Mouse (Mus musculus) hindbrain, embryonic 10.5 days (tissue): Measurements from ENCODE around the gene Paqr5. TPM values are rescaled to one million over a fixed set of nuclear protein-coding genes. Genes with fewer than 3 reads are reported as not detected.
A peak's percentile ranks its signal among the peaks of the same experiment; 100 is the strongest.

Experiments used
- DNase-seq: peaks from one replicate; pipeline ENCODE4 v3.0.0-alpha.2; 2017; ENCODE audit warnings: low spot score
- H3K27ac ChIP-seq: fragments of 300-500 bp; sonication (generic); 2 replicates; pipeline ENCODE4 v1.5.1; 2016; ENCODE audit warnings: mild to moderate bottlenecking, moderate library complexity
- H3K27me3 ChIP-seq: fragments of 300-500 bp; sonication (generic); 2 replicates; pipeline ENCODE4 v1.6.1; 2016; ENCODE audit warnings: mild to moderate bottlenecking; ENCODE audit not compliant: poor library complexity, insufficient read depth, severe bottlenecking
- H3K36me3 ChIP-seq: fragments of 300-500 bp; sonication (generic); 2 replicates; pipeline ENCODE4 v1.6.1; 2016; ENCODE audit warnings: mild to moderate bottlenecking, moderate library complexity
- H3K4me1 ChIP-seq: fragments of 300-500 bp; sonication (generic); replicated peaks from 2 replicates; pipeline ENCODE4 v1.6.1; 2016; ENCODE audit warnings: mild to moderate bottlenecking
- H3K4me3 ChIP-seq: fragments of 300-500 bp; sonication (generic); 2 replicates; pipeline ENCODE4 v1.5.1; 2016; ENCODE audit warnings: mild to moderate bottlenecking, moderate library complexity
- H3K9me3 ChIP-seq: fragments of 300-500 bp; sonication (generic); 2 replicates; pipeline ENCODE4 v1.6.1; 2016; ENCODE audit warnings: mild to moderate bottlenecking, moderate library complexity
- WGBS: fragments of 180-500 bp; shearing (Covaris S2); methylation state at CpG from one replicate; pipeline ENCODE4 v1.1.7; 2016; 5-methylcytosine and 5-hydroxymethylcytosine counted together
- polyA plus RNA-seq: library from polyadenylated mRNA; unstranded; fragments of >200 nt; fragmentation: Nextera tagmentation; extraction: Ambion mirVana; gene quantifications from 2 replicates; pipeline ENCODE4 v1.2.1, GENCODE M21; 2016

Gene Paqr5
- polyA plus RNA-seq, 1 experiment from 2014 or later = 0.58 TPM

GRCm38 (mm10) chr9:61910526-61911256 is 116.0 kb downstream of the Paqr5 start:
- H3K4me1 ChIP-seq = peaks cover 31% of the 10 kb centered on the region
- H3K27ac ChIP-seq = no peak overlapping the region
- peak; percentile 41 for DNase-seq
- H3K4me3 ChIP-seq = no peak overlapping the region
- no peaks in the 10 kb centered on the region for H3K9me3 ChIP-seq
- WGBS = 44% methylated on average over 20 of the region's 20 CpGs
- no peaks in the 10 kb centered on the region for H3K27me3 ChIP-seq
- peaks cover 36% of the 10 kb centered on the region for H3K36me3 ChIP-seq

- Histone ChIP-seq H3K27me3 (no peaks in the 10 kb centered on the region), H3K9me3 (no peaks in the 10 kb centered on the region), H3K27ac (no peak overlapping the region), H3K36me3 (peaks cover 36% of the 10 kb centered on the region), H3K4me1 (peaks cover 25% of the 10 kb centered on the region), H3K4me3 (no peak overlapping the region)
- 90% methylated on average over 1 of the region's 1 CpGs for WGBS
- no peak for DNase-seq
These were observed 117.0 kb downstream of the Paqr5 start for GRCm38 (mm10) chr9:61909633-61910032.

- DNase-seq = no peak
- no peak overlapping the region for H3K27ac ChIP-seq
- H3K9me3 ChIP-seq = no peaks in the 10 kb centered on the region
- H3K36me3 ChIP-seq = peaks cover 36% of the 10 kb centered on the region
- 90% methylated on average over 11 of the region's 11 CpGs for WGBS
- peaks cover 29% of the 10 kb centered on the region for H3K4me1 ChIP-seq
- H3K27me3 ChIP-seq = no peaks in the 10 kb centered on the region
- no peak overlapping the region for H3K4me3 ChIP-seq
These were observed 117.7 kb downstream of the Paqr5 start for GRCm38 (mm10) chr9:61908832-61909407.

GRCm38 (mm10) chr9:61908341-61908740 is 118.3 kb downstream of the Paqr5 start:
- no peak overlapping the region for H3K4me3 ChIP-seq
- H3K27ac ChIP-seq = no peak overlapping the region
- H3K36me3 ChIP-seq = peaks cover 34% of the 10 kb centered on the region
- peaks cover 30% of the 10 kb centered on the region for H3K4me1 ChIP-seq
- DNase-seq = no peak
- H3K27me3 ChIP-seq = no peaks in the 10 kb centered on the region
- WGBS = 82% methylated on average over 3 of the region's 3 CpGs
- H3K9me3 ChIP-seq = no peaks in the 10 kb centered on the region

GRCm38 (mm10) chr9:61907621-61908295 is 118.9 kb downstream of the Paqr5 start:
- H3K4me3 ChIP-seq = no peak overlapping the region
- H3K4me1 ChIP-seq = peaks cover 24% of the 10 kb centered on the region
- no peaks in the 10 kb centered on the region for H3K9me3 ChIP-seq
- H3K27ac ChIP-seq = no peak overlapping the region
- H3K27me3 ChIP-seq = no peaks in the 10 kb centered on the region
- peaks cover 28% of the 10 kb centered on the region for H3K36me3 ChIP-seq
- WGBS = 86% methylated on average over 4 of the region's 4 CpGs
- DNase-seq = no peak

- H3K9me3 ChIP-seq = no peaks in the 10 kb centered on the region
- WGBS = 69% methylated on average over 10 of the region's 10 CpGs
- peaks cover 7% of the 10 kb centered on the region for H3K27me3 ChIP-seq
- peaks cover 25% of the 10 kb centered on the region for H3K4me1 ChIP-seq
- H3K27ac ChIP-seq = no peak overlapping the region
- DNase-seq = peak; percentile 38
- no peak overlapping the region for H3K4me3 ChIP-seq
- peaks cover 20% of the 10 kb centered on the region for H3K36me3 ChIP-seq
These were observed 119.7 kb downstream of the Paqr5 start for GRCm38 (mm10) chr9:61906912-61907311.

GRCm38 (mm10) chr9:61905576-61905975 is 121.1 kb downstream of the Paqr5 start:
- H3K27ac ChIP-seq = no peak overlapping the region
- no peak for DNase-seq
- H3K36me3 ChIP-seq = peaks cover 6% of the 10 kb centered on the region; the same call in 1 of the 2 replicates
- 77% methylated on average over 5 of the region's 5 CpGs for WGBS
- H3K4me1 ChIP-seq = peaks cover 31% of the 10 kb centered on the region
- no peak overlapping the region for H3K4me3 ChIP-seq
- no peaks in the 10 kb centered on the region for H3K9me3 ChIP-seq
- H3K27me3 ChIP-seq = peaks cover 18% of the 10 kb centered on the region

GRCm38 (mm10) chr9:61904201-61904600 is 122.5 kb downstream of the Paqr5 start:
- 59% methylated on average over 7 of the region's 7 CpGs for WGBS
- Histone ChIP-seq H3K27me3 (peaks cover 28% of the 10 kb centered on the region), H3K36me3 (peaks cover 3% of the 10 kb centered on the region; the same call in 1 of the 2 replicates), H3K27ac (no peak overlapping the region), H3K9me3 (no peaks in the 10 kb centered on the region), H3K4me1 (peaks cover 36% of the 10 kb centered on the region), H3K4me3 (no peak overlapping the region)
- DNase-seq = no peak

Other genes starting within 250 kb of the Paqr5 start
- 1,078 and 1,182 TPM in 2 replicates for gene Rplp1, start 112.3 kb downstream of the Paqr5 start, polyA plus RNA-seq
- gene Kif23, start 80.1 kb downstream of the Paqr5 start, polyA plus RNA-seq = 75.7 and 110 TPM in 2 replicates
- gene Glce, start 95.8 kb upstream of the Paqr5 start, polyA plus RNA-seq = 16.5 and 19.7 TPM in 2 replicates